ENCODE assay signal across 14 mouse cellular contexts in the genomic region with DNA sequence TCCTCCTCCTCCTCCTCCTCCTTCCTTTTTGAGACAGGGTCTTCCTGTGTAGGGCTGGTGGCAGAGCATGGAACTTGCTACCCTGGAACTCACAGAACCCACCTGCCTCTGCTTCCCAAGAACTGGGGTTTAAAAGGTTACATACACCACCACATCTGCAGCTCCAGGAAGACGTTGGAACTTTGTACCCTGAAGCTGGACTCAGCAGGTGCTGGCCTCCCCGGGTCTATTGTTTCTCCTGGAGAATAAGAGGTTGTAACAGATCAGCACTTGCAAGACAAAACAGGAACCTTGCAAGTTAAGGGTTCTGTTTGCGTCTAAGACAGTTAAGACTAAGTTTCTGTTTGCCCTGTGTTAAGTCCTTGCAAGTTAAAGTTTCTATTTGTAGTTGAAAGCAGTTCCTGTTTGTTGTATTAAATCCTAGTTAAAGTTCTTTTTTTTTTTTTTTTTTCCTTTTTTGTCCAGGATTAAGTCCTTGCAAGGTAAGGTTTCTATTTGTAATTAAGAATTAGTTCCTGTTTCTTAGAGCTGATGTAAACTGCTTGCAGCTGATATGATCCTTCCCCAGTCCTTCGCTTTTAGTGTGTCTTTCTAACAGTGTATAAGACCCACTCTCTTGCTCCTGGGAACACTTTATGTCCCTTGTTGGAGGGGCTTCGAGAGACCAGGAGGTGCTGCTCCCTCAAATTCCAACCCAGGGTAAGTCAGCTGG. TPM values are rescaled to one million over a fixed set of nuclear protein-coding genes. Genes with fewer than 3 reads are reported as not detected.
DNase-seq lines count a peak whose midpoint lies in the region; ATAC-seq and TF ChIP-seq lines count a peak whose summit lies in the region.
"Had no signal": no experiment of that assay in that cellular context is flagged by ENCODE, and none has a peak within 500 bp of the region (broad histone marks: within the 10 kb centered on the region; RNA-seq: fewer than 3 reads in every experiment).

No protein-coding gene starts in this region.

- H3K27me3 ChIP-seq in kidney, embryonic 16.5 days (ENCODE audit: insufficient read depth, low read length), result no peaks in the 10 kb centered on the region
- no peaks in the 10 kb centered on the region for H3K27me3 ChIP-seq in MEL (ENCODE audit: control insufficient read depth in 1 of 2, insufficient read depth in 2 of 2, low read length in 2 of 2)
- H3K27me3 ChIP-seq in liver, embryonic 13.5 days, result no peaks in the 10 kb centered on the region
- no peaks in the 10 kb centered on the region for H3K27me3 ChIP-seq in stomach, postnatal 0 days (ENCODE audit: control insufficient read depth, insufficient read depth, low read length)
- H3K27me3 ChIP-seq: embryonic facial prominence, embryonic 13.5 days had no signal

- no peaks in the 10 kb centered on the region for H3K36me3 ChIP-seq in kidney, embryonic 16.5 days (ENCODE audit: insufficient read depth, low read length)
- peaks cover 0 to 19% of the 10 kb centered on the region in 2 experiments; a peak in 2 of 4 replicates for H3K36me3 ChIP-seq in MEL (ENCODE audit: control insufficient read depth in 1 of 2, insufficient read depth in 2 of 2, low read length in 2 of 2)
- H3K36me3 ChIP-seq in liver, embryonic 13.5 days, result no peaks in the 10 kb centered on the region
- H3K36me3 ChIP-seq in stomach, postnatal 0 days (ENCODE audit: control insufficient read depth, insufficient read depth, low read length), result no peaks in the 10 kb centered on the region
- H3K36me3 ChIP-seq: embryonic facial prominence, embryonic 13.5 days had no signal

- H3K9ac ChIP-seq in kidney, embryonic 16.5 days (replicated peaks; ENCODE audit: low read length), result no peak overlapping the region
- H3K9ac ChIP-seq in MEL (ENCODE audit: control insufficient read depth, low read depth, low read length, poor library complexity, severe bottlenecking), result peak overlapping the region; percentile 65
- H3K9ac ChIP-seq in liver, embryonic 13.5 days, result no peak overlapping the region
- no peak overlapping the region for H3K9ac ChIP-seq in stomach, postnatal 0 days (ENCODE audit: low read length)
- H3K9ac ChIP-seq: embryonic facial prominence, embryonic 13.5 days; forebrain, postnatal 0 days had no signal

- 59% methylated on average over 5 of the region's 5 CpGs for WGBS in kidney, embryonic 16.5 days
- WGBS in liver, embryonic 13.5 days (ENCODE audit: insufficient replicate concordance), result 14% methylated on average over 5 of the region's 5 CpGs
- WGBS in stomach, postnatal 0 days, result 57% methylated on average over 5 of the region's 5 CpGs

- no peak overlapping the region for H3K4me2 ChIP-seq in kidney, embryonic 16.5 days (replicated peaks; ENCODE audit: low read depth, low read length)
- H3K4me2 ChIP-seq in liver, embryonic 13.5 days, result peak overlapping the region; percentile 21
- no peak overlapping the region for H3K4me2 ChIP-seq in stomach, postnatal 0 days (replicated peaks; ENCODE audit: low read depth)
- H3K4me2 ChIP-seq: embryonic facial prominence, embryonic 13.5 days had no signal

- DNase-seq in kidney, adult 8-10 months, result peak; percentile 14 to 22
- DNase-seq in MEL (ENCODE audit: low read depth, low spot score), result peak; percentile 83
- no peak for DNase-seq in liver, embryonic 13.5 days
- DNase-seq in stomach, postnatal 0 days (ENCODE audit: low spot score), result peak; percentile 43
- no peak for DNase-seq in left cerebral cortex, adult 11 months (ENCODE audit: low spot score)
- DNase-seq in lung, postnatal 36 days, result no peak
- no peak for DNase-seq in right cerebral cortex, postnatal 4 days
- DNase-seq: cerebellum, adult 11 months; forebrain, postnatal 0 days; left cerebral cortex, postnatal 4 days; lung, postnatal 14 days; right cerebral cortex, adult 18-20 months had no signal

- H3K79me2 ChIP-seq in MEL (ENCODE audit: control insufficient read depth, insufficient read depth, low read length, poor library complexity), result no peaks in the 10 kb centered on the region

- peaks cover 13% of the 10 kb centered on the region; the same call in 1 of the 2 replicates for H3K4me1 ChIP-seq in kidney, embryonic 16.5 days (ENCODE audit: insufficient read depth, low read length)
- peaks cover 3 to 12% of the 10 kb centered on the region in 2 experiments; a peak in 3 of 4 replicates for H3K4me1 ChIP-seq in MEL (ENCODE audit: control insufficient read depth in 1 of 2, insufficient read depth in 2 of 2, low read length in 2 of 2)
- peaks cover 18% of the 10 kb centered on the region for H3K4me1 ChIP-seq in liver, embryonic 13.5 days (replicated peaks)
- H3K4me1 ChIP-seq in stomach, postnatal 0 days (replicated peaks; ENCODE audit: control insufficient read depth, insufficient read depth), result 0 out of 2 replicates have a peak, but pooled peaks cover 2% of the 10 kb centered on the region

- no peak overlapping the region for H3K4me3 ChIP-seq in kidney, embryonic 16.5 days (ENCODE audit: low read length)
- H3K4me3 ChIP-seq in MEL (ENCODE audit: control insufficient read depth in 1 of 2, insufficient read depth in 1 of 2, low read depth in 2 of 2, low read length in 2 of 2), result peak overlapping the region; percentile 63 to 73
- H3K4me3 ChIP-seq in liver, embryonic 13.5 days (replicated peaks), result no peak overlapping the region
- no peak overlapping the region for H3K4me3 ChIP-seq in stomach, postnatal 0 days (ENCODE audit: low read depth, low read length)
- H3K4me3 ChIP-seq: embryonic facial prominence, embryonic 13.5 days had no signal

- H3K9me3 ChIP-seq in kidney, embryonic 16.5 days (ENCODE audit: low read length), result no peaks in the 10 kb centered on the region
- no peaks in the 10 kb centered on the region for H3K9me3 ChIP-seq in MEL (replicated peaks; ENCODE audit: insufficient read depth, low read length)
- H3K9me3 ChIP-seq in liver, embryonic 13.5 days (replicated peaks), result no peaks in the 10 kb centered on the region
- H3K9me3 ChIP-seq in stomach, postnatal 0 days (ENCODE audit: control insufficient read depth, low read length), result no peaks in the 10 kb centered on the region
- H3K9me3 ChIP-seq: embryonic facial prominence, embryonic 13.5 days had no signal

- no peak overlapping the region for H3K27ac ChIP-seq in kidney, embryonic 16.5 days (ENCODE audit: low read length)
- H3K27ac ChIP-seq in MEL (ENCODE audit: control insufficient read depth, low read depth, low read length), result peak overlapping the region; percentile 83
- no peak overlapping the region for H3K27ac ChIP-seq in liver, embryonic 13.5 days
- peak overlapping the region; percentile 65 for H3K27ac ChIP-seq in stomach, postnatal 0 days (replicated peaks)
- H3K27ac ChIP-seq: embryonic facial prominence, embryonic 13.5 days had no signal

- TF ChIP-seq CTCF in MEL (IDR thresholded peaks at IDR 0.05 in 2 of 3, conservative IDR thresholded peaks at IDR 0.05 in 1 of 3; ENCODE audit: control insufficient read depth in 1 of 3, insufficient read depth in 1 of 3, low read depth in 2 of 3, low read length in 3 of 3, poor library complexity in 1 of 3, severe bottlenecking in 1 of 3), result no peak
- no peak for TF ChIP-seq CTCF in stomach, postnatal 0 days (IDR thresholded peaks at IDR 0.05; ENCODE audit: low read depth)

- no peak for TF ChIP-seq POLR2A in MEL (IDR thresholded peaks at IDR 0.05; ENCODE audit: control insufficient read depth in 1 of 2, insufficient read depth in 1 of 2, low read depth in 1 of 2, low read length in 2 of 2, poor library complexity in 1 of 2)

- ATAC-seq in kidney, embryonic 16.5 days (ENCODE audit: low FRiP score, low TSS enrichment), result no peak
- no peak for ATAC-seq in liver, embryonic 13.5 days (ENCODE audit: low read depth)
- peak; percentile 71 for ATAC-seq in stomach, postnatal 0 days (ENCODE audit: low FRiP score, low TSS enrichment)
- ATAC-seq: forebrain, postnatal 0 days had no signal

- no peak for TF ChIP-seq RAD21 in MEL (IDR thresholded peaks at IDR 0.05; ENCODE audit: low read depth, low read length)

- TF ChIP-seq EP300 in MEL (IDR thresholded peaks at IDR 0.05; ENCODE audit: low read depth in 1 of 2, low read length in 2 of 2), result no peak; a peak in 2 of 4 replicates
- TF ChIP-seq EP300 in stomach, postnatal 0 days (optimal IDR thresholded peaks at IDR 0.05), result no peak

TF ChIP-seq in MEL, 35 proteins besides CTCF, POLR2A, EP300 and RAD21:
- TF ChIP-seq MAFK (IDR thresholded peaks at IDR 0.05; ENCODE audit: borderline replicate concordance, low read depth, low read length), result no peak
- TF ChIP-seq BHLHE40 (IDR thresholded peaks at IDR 0.05; ENCODE audit: borderline replicate concordance, low read depth, low read length), result no peak
- TF ChIP-seq ELF1 (IDR thresholded peaks at IDR 0.05; ENCODE audit: low read depth, low read length), result no peak
- TF ChIP-seq POLR2AphosphoS5 (IDR thresholded peaks at IDR 0.05; ENCODE audit: borderline replicate concordance, low read depth, low read length), result no peak
- no peak for TF ChIP-seq POLR2AphosphoS2 (IDR thresholded peaks at IDR 0.05; ENCODE audit: low read length)
- TF ChIP-seq ETS1 (IDR thresholded peaks at IDR 0.05; ENCODE audit: low read depth, low read length), result 0 out of 2 replicates have a peak, but pooled peaks have one; percentile 4
- peak; percentile 22; the same call in 1 of the 2 replicates for TF ChIP-seq SIN3A (IDR thresholded peaks at IDR 0.05; ENCODE audit: low read length)
- no peak for TF ChIP-seq MAX (IDR thresholded peaks at IDR 0.05; ENCODE audit: low read length)
- TF ChIP-seq RCOR1 (IDR thresholded peaks at IDR 0.05; ENCODE audit: low read depth, low read length), result no peak
- TF ChIP-seq MYB (IDR thresholded peaks at IDR 0.05; ENCODE audit: low read depth, low read length), result no peak
- peak; percentile 42; the same call in 1 of the 2 replicates for TF ChIP-seq GATA1 (IDR thresholded peaks at IDR 0.05; ENCODE audit: low read depth, low read length)
- no peak for TF ChIP-seq TCF12 (IDR thresholded peaks at IDR 0.05; ENCODE audit: low read depth, low read length)
- TF ChIP-seq JUND (IDR thresholded peaks at IDR 0.05; ENCODE audit: low read depth, low read length), result no peak
- TF ChIP-seq ZC3H11A (IDR thresholded peaks at IDR 0.05; ENCODE audit: low read depth, low read length), result no peak
- no peak for TF ChIP-seq TAL1 (IDR thresholded peaks at IDR 0.05; ENCODE audit: low read length)
- no peak for TF ChIP-seq HCFC1 (IDR thresholded peaks at IDR 0.05; ENCODE audit: low read depth, low read length)
- peak; percentile 65 for TF ChIP-seq ZNF384 (IDR thresholded peaks at IDR 0.05; ENCODE audit: low read depth, low read length)

RNA-seq across cellular contexts. Expression of a gene that starts 55.0 kb away (rescaled TPM):
- polyA plus RNA-seq in kidney, embryonic 16.5 days (2015; fragmentation: Nextera tagmentation; extraction: Ambion mirVana), result 93.0 and 105 TPM in 2 replicates
- 2.0 and 3.2 TPM in 2 replicates for total RNA-seq in MEL (2012; rRNA removed)
- polyA plus RNA-seq in MEL (2012; ENCODE audit: insufficient read depth in 1 of 2, insufficient read length in 2 of 2, low read depth in 1 of 2, low replicate concordance in 2 of 2, missing spikeins in 1 of 2), result 1 to 10 TPM in 1 of 2 experiments, not detected in 1; 1.6 TPM
- polyA plus RNA-seq in liver, embryonic 13.5 days (2015; fragmentation: Nextera tagmentation; extraction: Ambion mirVana), result 10.0 and 10.1 TPM in 2 replicates
- 60.0 and 73.1 TPM in 2 replicates for polyA plus RNA-seq in stomach, postnatal 0 days (2015; fragmentation: Nextera tagmentation; extraction: Ambion mirVana)

Comparison
In these comparisons a context has a peak if more than half of its experiments do, and no peak if none do; other contexts are left out.
1. DNase-seq: peak in kidney, adult 8-10 months (2 of 2), MEL (single experiment) and stomach, postnatal 0 days (single experiment); none in liver, embryonic 13.5 days (single experiment), left cerebral cortex, adult 11 months (single experiment), lung, postnatal 36 days (single experiment) and right cerebral cortex, postnatal 4 days (single experiment).
2. H3K27ac ChIP-seq: peak in MEL (single experiment) and stomach, postnatal 0 days (single experiment); none in kidney, embryonic 16.5 days (single experiment) and liver, embryonic 13.5 days (single experiment).
3. H3K4me3 ChIP-seq: peak in MEL (2 of 2); none in kidney, embryonic 16.5 days (single experiment), liver, embryonic 13.5 days (single experiment) and stomach, postnatal 0 days (single experiment).